Mouse (Mus musculus): ENCODE data around the gene Aars2. TPM values are rescaled to one million over a fixed set of nuclear protein-coding genes. Genes with fewer than 3 reads are reported as not detected.
A peak's percentile ranks its signal among the peaks of the same experiment; 100 is the strongest.

Gene Aars2
- total and polyA plus RNA-seq, 3 experiments: 14.4 to 63.5 (median 25.6) TPM

DNA sequence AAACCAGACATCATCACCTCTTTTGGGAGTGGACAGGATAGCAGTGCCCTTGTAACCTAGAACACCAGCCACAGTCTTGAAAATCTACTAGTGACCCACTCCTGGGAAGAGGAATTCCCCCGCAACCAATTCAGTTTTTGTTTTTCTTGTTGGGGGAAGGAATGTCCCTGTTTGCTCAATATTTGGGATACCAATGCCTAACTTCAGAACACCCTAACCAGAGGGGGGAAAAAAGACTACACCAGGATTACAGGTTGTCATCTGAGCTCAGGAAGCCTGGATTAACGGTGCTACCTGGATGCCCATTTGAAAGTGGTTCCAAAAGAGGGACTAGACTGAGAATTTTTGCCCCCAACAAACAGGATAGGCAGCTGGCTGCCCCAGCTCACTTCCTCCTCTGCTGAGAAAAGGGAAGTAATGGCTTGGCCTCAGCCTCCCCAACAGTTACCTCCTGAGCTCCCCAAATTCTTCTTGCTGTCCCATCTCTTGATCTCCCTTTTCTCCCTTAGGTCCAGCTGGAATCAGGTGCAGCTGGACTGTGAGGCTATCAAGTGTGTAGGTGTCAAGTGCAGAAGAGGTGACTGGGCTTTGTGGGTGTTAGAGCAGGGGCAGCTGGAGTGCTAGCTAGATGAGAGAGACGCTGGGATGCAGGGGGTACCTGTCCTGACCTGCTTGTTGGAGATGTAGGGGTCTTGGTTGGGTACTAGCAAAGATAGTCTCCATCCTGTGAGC, 50.0 kb downstream of the Aars2 start:
- Histone ChIP-seq H3K9ac (ENCODE audit: control insufficient read depth, low read depth, low read length, poor library complexity, severe bottlenecking) (peak overlapping the region; percentile 72), H3K79me2 (ENCODE audit: control insufficient read depth, insufficient read depth, low read length, poor library complexity) (no peaks in the 10 kb centered on the region; the same call in 1 of the 2 replicates), H3K27ac (ENCODE audit: control insufficient read depth, low read depth, low read length) (peak overlapping the region; percentile 56), H3K4me1 (ENCODE audit: control insufficient read depth in 1 of 2, insufficient read depth in 2 of 2, low read length in 2 of 2) (peaks cover 0 to 28% of the 10 kb centered on the region in 2 experiments; a peak in 3 of 4 replicates), H3K9me3 (replicated peaks; ENCODE audit: insufficient read depth, low read length) (no peaks in the 10 kb centered on the region), H3K36me3 (ENCODE audit: control insufficient read depth in 1 of 2, insufficient read depth in 2 of 2, low read length in 2 of 2) (peaks cover 0 to 11% of the 10 kb centered on the region in 2 experiments; a peak in 2 of 4 replicates), H3K27me3 (ENCODE audit: control insufficient read depth in 1 of 2, insufficient read depth in 2 of 2, low read length in 2 of 2) (no peaks in the 10 kb centered on the region), H3K4me3 (ENCODE audit: control insufficient read depth in 1 of 2, insufficient read depth in 1 of 2, low read depth in 2 of 2, low read length in 2 of 2) (peak overlapping the region; percentile 61 to 85)
- peak; percentile 86 for DNase-seq (ENCODE audit: low read depth, low spot score)
- peak; percentile 44; the same call in 1 of the 2 replicates for TF ChIP-seq ETS1 (IDR thresholded peaks at IDR 0.05; ENCODE audit: low read depth, low read length)
- no peak for TF ChIP-seq TCF12 (IDR thresholded peaks at IDR 0.05; ENCODE audit: low read depth, low read length)
- no peak for TF ChIP-seq USF2 (IDR thresholded peaks at IDR 0.05; ENCODE audit: borderline replicate concordance in 1 of 2, insufficient read depth in 1 of 2, low read depth in 1 of 2, low read length in 2 of 2)
- TF ChIP-seq BHLHE40 (IDR thresholded peaks at IDR 0.05; ENCODE audit: borderline replicate concordance, low read depth, low read length): no peak
- TF ChIP-seq MAFK (IDR thresholded peaks at IDR 0.05; ENCODE audit: borderline replicate concordance, low read depth, low read length): no peak
- TF ChIP-seq ELF1 (IDR thresholded peaks at IDR 0.05; ENCODE audit: low read depth, low read length): no peak; the same call in 1 of the 2 replicates
- no peak for TF ChIP-seq POLR2AphosphoS2 (IDR thresholded peaks at IDR 0.05; ENCODE audit: low read length)
- TF ChIP-seq TBP (IDR thresholded peaks at IDR 0.05; ENCODE audit: low read depth, low read length): peak; percentile 51; the same call in 1 of the 2 replicates
- no peak; a peak in 1 of 4 replicates for TF ChIP-seq EP300 (IDR thresholded peaks at IDR 0.05; ENCODE audit: low read depth in 1 of 2, low read length in 2 of 2)
- TF ChIP-seq MAZ (IDR thresholded peaks at IDR 0.05; ENCODE audit: low read depth, low read length): no peak
- no peak for TF ChIP-seq SIN3A (IDR thresholded peaks at IDR 0.05; ENCODE audit: low read length)
- TF ChIP-seq ZC3H11A (IDR thresholded peaks at IDR 0.05; ENCODE audit: low read depth, low read length): no peak
- no peak for TF ChIP-seq MYC (IDR thresholded peaks at IDR 0.05; ENCODE audit: low read depth, low read length)

DNA sequence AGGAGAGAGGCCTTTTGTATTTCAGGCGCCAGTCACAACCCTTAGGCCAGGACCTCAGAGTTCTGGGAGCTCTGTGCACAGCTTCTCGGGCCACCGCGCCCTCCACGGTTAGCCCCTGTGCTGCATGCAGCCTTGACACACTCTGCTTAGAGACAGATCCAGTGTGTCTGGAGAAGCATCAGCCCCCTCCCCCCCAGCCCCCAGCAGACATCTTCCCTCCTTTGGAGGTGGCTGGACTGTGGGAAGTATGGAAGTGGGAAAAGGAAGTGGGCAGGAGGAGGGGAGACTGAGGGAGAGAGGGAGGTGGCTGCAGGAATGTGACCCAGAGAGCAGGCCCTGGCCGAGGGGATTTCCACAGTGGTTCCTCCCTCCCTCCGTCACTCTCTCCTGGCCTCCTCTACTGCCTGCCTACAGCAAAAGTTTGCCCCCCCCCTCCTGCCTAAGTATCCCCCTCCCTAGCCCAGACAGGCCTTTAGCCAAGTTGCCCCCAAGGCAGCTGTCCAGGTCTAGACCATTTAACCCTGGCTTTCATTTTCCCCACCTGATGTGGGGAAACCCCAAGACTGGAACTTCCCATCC, 50.7 kb downstream of the Aars2 start:
- Histone ChIP-seq H3K27me3 (ENCODE audit: control insufficient read depth in 1 of 2, insufficient read depth in 2 of 2, low read length in 2 of 2) (no peaks in the 10 kb centered on the region), H3K9ac (ENCODE audit: control insufficient read depth, low read depth, low read length, poor library complexity, severe bottlenecking) (peak overlapping the region; percentile 45), H3K4me3 (ENCODE audit: control insufficient read depth in 1 of 2, insufficient read depth in 1 of 2, low read depth in 2 of 2, low read length in 2 of 2) (peak overlapping the region; percentile 35 to 43; a peak in 3 of 4 replicates), H3K9me3 (replicated peaks; ENCODE audit: insufficient read depth, low read length) (no peaks in the 10 kb centered on the region), H3K36me3 (ENCODE audit: control insufficient read depth in 1 of 2, insufficient read depth in 2 of 2, low read length in 2 of 2) (peaks cover 0 to 11% of the 10 kb centered on the region in 2 experiments; a peak in 2 of 4 replicates), H3K79me2 (ENCODE audit: control insufficient read depth, insufficient read depth, low read length, poor library complexity) (no peaks in the 10 kb centered on the region; the same call in 1 of the 2 replicates), H3K27ac (ENCODE audit: control insufficient read depth, low read depth, low read length) (peak overlapping the region; percentile 33; the same call in 1 of the 2 replicates), H3K4me1 (ENCODE audit: control insufficient read depth in 1 of 2, insufficient read depth in 2 of 2, low read length in 2 of 2) (peaks cover 0 to 25% of the 10 kb centered on the region in 2 experiments; a peak in 3 of 4 replicates)
- TF ChIP-seq MXI1 (IDR thresholded peaks at IDR 0.05; ENCODE audit: low read depth, low read length) (no peak), MYC (IDR thresholded peaks at IDR 0.05; ENCODE audit: low read depth, low read length) (no peak), ZNF384 (IDR thresholded peaks at IDR 0.05; ENCODE audit: low read depth, low read length) (no peak), NELFE (IDR thresholded peaks at IDR 0.05; ENCODE audit: low read depth, low read length) (no peak), TAL1 (IDR thresholded peaks at IDR 0.05; ENCODE audit: low read length) (no peak), MEF2A (IDR thresholded peaks at IDR 0.05; ENCODE audit: extremely low read depth, insufficient replicate concordance, low read depth, low read length, poor library complexity, severe bottlenecking) (no peak), USF2 (IDR thresholded peaks at IDR 0.05; ENCODE audit: borderline replicate concordance in 1 of 2, insufficient read depth in 1 of 2, low read depth in 1 of 2, low read length in 2 of 2) (no peak), TCF12 (IDR thresholded peaks at IDR 0.05; ENCODE audit: low read depth, low read length) (no peak), ZC3H11A (IDR thresholded peaks at IDR 0.05; ENCODE audit: low read depth, low read length) (no peak)
- DNase-seq (ENCODE audit: low read depth, low spot score): no peak
